Mouse (Mus musculus) lung, postnatal 0 days (tissue): ENCODE measurements around the gene Batf2.

Experiments
- CTCF ChIP-seq: IDR thresholded peaks from 2 replicates; pipeline ENCODE4 v1.5.1; 2016; ENCODE audit warnings: antibody characterized with exemption, mild to moderate bottlenecking
- EP300 ChIP-seq: IDR thresholded peaks from 2 replicates; pipeline ENCODE4 v1.6.1; 2016; ENCODE audit warnings: antibody characterized with exemption, mild to moderate bottlenecking, control low read depth

DNA sequence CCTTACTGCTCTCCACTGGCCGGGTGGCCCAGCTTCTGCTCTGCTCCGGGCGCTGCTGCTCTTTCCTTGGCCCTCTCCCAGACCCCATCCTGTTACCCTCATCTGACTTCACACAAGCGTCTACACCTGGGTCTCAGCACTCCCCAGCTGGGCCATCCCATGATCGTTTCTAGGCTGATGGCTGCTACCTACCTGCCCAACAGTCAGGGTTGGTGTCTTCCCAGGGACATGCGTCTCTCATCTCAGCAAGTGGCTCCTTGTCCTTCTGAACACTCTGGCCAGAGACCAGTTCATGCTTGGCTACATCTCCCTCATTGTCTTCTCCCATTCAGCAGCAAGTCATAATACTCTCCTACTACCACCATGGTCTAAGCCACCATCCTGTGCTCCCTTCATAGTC is 1.1 kb upstream of the Batf2 start:
- TF ChIP-seq CTCF (no peak), EP300 (no peak)
